Mouse (Mus musculus) erythroblast, embryonic 14.5 days (primary cell): ENCODE data around the gene Rbpj. TPM values are rescaled to one million over a fixed set of nuclear protein-coding genes. Genes with fewer than 3 reads are reported as not detected.
"Not testable (repeated sequence)": the region's sequence is repeated elsewhere in the genome, so short reads cannot be mapped to it uniquely, and the experiment has no call there.

Experiments
- H3K27me3 ChIP-seq: 2 replicates; pipeline ENCODE4 v1.6.1; 2012; ENCODE audit warnings: inconsistent platforms; ENCODE audit not compliant: control insufficient read depth
- H3K36me3 ChIP-seq: 2 replicates; pipeline ENCODE4 v1.6.1; 2012; ENCODE audit warnings: mild to moderate bottlenecking, inconsistent platforms; ENCODE audit not compliant: control insufficient read depth
- H3K4me1 ChIP-seq: 2 replicates; pipeline ENCODE4 v1.6.1; 2012; ENCODE audit warnings: inconsistent platforms; ENCODE audit not compliant: control insufficient read depth
- H3K4me3 ChIP-seq: replicated peaks from 2 replicates; pipeline ENCODE3; 2012; ENCODE audit warnings: moderate library complexity, mild to moderate bottlenecking, inconsistent platforms
- H3K9me3 ChIP-seq: 2 replicates; pipeline ENCODE4 v1.6.1; 2012; ENCODE audit warnings: low read length, inconsistent platforms, mixed read lengths; ENCODE audit not compliant: control insufficient read depth
- GATA1 ChIP-seq: IDR thresholded peaks from 2 replicates; pipeline ENCODE4 v1.6.1; 2012; ENCODE audit warnings: low read length, inconsistent platforms, mixed read lengths
- TAL1 ChIP-seq: IDR thresholded peaks from 3 replicates; pipeline ENCODE4 v1.6.1; 2012; ENCODE audit warnings: low read length, inconsistent platforms, mixed read lengths
- polyA plus RNA-seq: library from polyadenylated mRNA; stranded (reverse); fragments of >175 nt; gene quantifications from 2 replicates; pipeline ENCODE4 v1.2.3, GENCODE M21; 2012

The Rbpj gene
- polyA plus RNA-seq, 1 experiment: 0.21 TPM

GRCm38 (mm10) chr5:53536635-53537554 is 70.9 kb downstream of the Rbpj start:
- Histone ChIP-seq H3K27me3 (no peaks in the 10 kb centered on the region), H3K4me1 (no peaks in the 10 kb centered on the region), H3K36me3 (no peaks in the 10 kb centered on the region), H3K4me3 (no peak overlapping the region), H3K9me3 (no peaks in the 10 kb centered on the region)
- no peak for TF ChIP-seq GATA1
- no peak for TF ChIP-seq TAL1

GRCm38 (mm10) chr5:53539860-53540633 is 74.1 kb downstream of the Rbpj start:
- no peaks in the 10 kb centered on the region for H3K36me3 ChIP-seq
- no peaks in the 10 kb centered on the region for H3K27me3 ChIP-seq
- no peak overlapping the region for H3K4me3 ChIP-seq
- TF ChIP-seq TAL1 (no peak), GATA1 (no peak)
- no peaks in the 10 kb centered on the region for H3K9me3 ChIP-seq
- no peaks in the 10 kb centered on the region for H3K4me1 ChIP-seq

GRCm38 (mm10) chr5:53542073-53542472 is 76.1 kb downstream of the Rbpj start:
- TF ChIP-seq TAL1 (no peak), GATA1 (no peak)
- Histone ChIP-seq H3K4me1 (no peaks in the 10 kb centered on the region), H3K9me3 (no peaks in the 10 kb centered on the region), H3K36me3 (no peaks in the 10 kb centered on the region), H3K4me3 (no peak overlapping the region), H3K27me3 (no peaks in the 10 kb centered on the region)

GRCm38 (mm10) chr5:53543399-53543798 is 77.4 kb downstream of the Rbpj start:
- H3K4me3 ChIP-seq: no peak overlapping the region
- TF ChIP-seq GATA1 (no peak), TAL1 (no peak)
- H3K4me1 ChIP-seq: no peaks in the 10 kb centered on the region

GRCm38 (mm10) chr5:53543945-53544344 is 78.0 kb downstream of the Rbpj start:
- TF ChIP-seq GATA1 (no peak), TAL1 (no peak)
- Histone ChIP-seq H3K4me3 (no peak overlapping the region), H3K9me3 (no peaks in the 10 kb centered on the region), H3K4me1 (no peaks in the 10 kb centered on the region), H3K36me3 (no peaks in the 10 kb centered on the region), H3K27me3 (no peaks in the 10 kb centered on the region)

More at GRCm38 (mm10) chr5:53543399-53543798, 77.4 kb downstream of the Rbpj start:
- Histone ChIP-seq H3K27me3 (no peaks in the 10 kb centered on the region), H3K36me3 (no peaks in the 10 kb centered on the region), H3K9me3 (no peaks in the 10 kb centered on the region)

- no peak for TF ChIP-seq TAL1
- no peak for TF ChIP-seq GATA1
- H3K4me1 ChIP-seq: no peaks in the 10 kb centered on the region
- no peaks in the 10 kb centered on the region for H3K27me3 ChIP-seq
- H3K36me3 ChIP-seq: no peaks in the 10 kb centered on the region
- peaks cover 2% of the 10 kb centered on the region; the same call in 1 of the 2 replicates for H3K9me3 ChIP-seq
- no peak overlapping the region for H3K4me3 ChIP-seq
Measured at GRCm38 (mm10) chr5:53546440-53546839, 80.5 kb downstream of the Rbpj start.

GRCm38 (mm10) chr5:53546979-53547472 is 81.1 kb downstream of the Rbpj start:
- Histone ChIP-seq H3K4me3 (no peak overlapping the region), H3K4me1 (no peaks in the 10 kb centered on the region), H3K9me3 (peaks cover 2% of the 10 kb centered on the region; the same call in 1 of the 2 replicates), H3K36me3 (no peaks in the 10 kb centered on the region), H3K27me3 (no peaks in the 10 kb centered on the region)
- TF ChIP-seq TAL1 (no peak), GATA1 (no peak)

- not testable (repeated sequence) for H3K9me3 ChIP-seq, H3K4me3 ChIP-seq, H3K4me1 ChIP-seq, H3K36me3 ChIP-seq, H3K27me3 ChIP-seq
Measured at GRCm38 (mm10) chr5:53550329-53550728, 84.4 kb downstream of the Rbpj start.

GRCm38 (mm10) chr5:53551394-53551793 is 85.4 kb downstream of the Rbpj start:
- H3K4me1 ChIP-seq: no peaks in the 10 kb centered on the region
- no peaks in the 10 kb centered on the region for H3K27me3 ChIP-seq
- TF ChIP-seq TAL1 (no peak), GATA1 (no peak)
- peaks cover 2% of the 10 kb centered on the region; the same call in 1 of the 2 replicates for H3K9me3 ChIP-seq
- H3K36me3 ChIP-seq: no peaks in the 10 kb centered on the region
- H3K4me3 ChIP-seq: no peak overlapping the region
